Mouse (Mus musculus) kidney, postnatal 36 days (tissue): ENCODE measurements around the gene Slc29a4.

Experiments used
- DNase-seq, 2 experiments: peaks; one replicate each; pipeline ENCODE4 v3.0.0; 2021 to 2022; ENCODE audit warnings: mixed read lengths in 2 of 2

Slc29a4 gene

GRCm38 (mm10) chr5:142692248-142692647, at the start of gene Slc29a4:
Gene Slc29a4, plus strand, starts transcription at chr5:142692512.
- no peak for DNase-seq

- no peak for DNase-seq
Measured at GRCm38 (mm10) chr5:142648162-142648561, 44.1 kb upstream of the Slc29a4 start.

GRCm38 (mm10) chr5:142649460-142650050, 42.8 kb upstream of the Slc29a4 start:
- peak; percentile 47 to 48 for DNase-seq

GRCm38 (mm10) chr5:142650390-142650789, 41.9 kb upstream of the Slc29a4 start:
- DNase-seq, result no peak

GRCm38 (mm10) chr5:142650794-142651497, 41.4 kb upstream of the Slc29a4 start:
- DNase-seq, result no peak

GRCm38 (mm10) chr5:142652266-142652665, 40.0 kb upstream of the Slc29a4 start:
- DNase-seq, result peak; percentile 32 to 54

- DNase-seq, result no peak
Measured at GRCm38 (mm10) chr5:142660656-142661434, 31.5 kb upstream of the Slc29a4 start.

GRCm38 (mm10) chr5:142667921-142668320, 24.4 kb upstream of the Slc29a4 start:
- no peak for DNase-seq

GRCm38 (mm10) chr5:142668556-142669263, 23.6 kb upstream of the Slc29a4 start:
- DNase-seq, result no peak

- peak in 1 of 2 experiments; percentile 21 for DNase-seq
Measured at GRCm38 (mm10) chr5:142669726-142670125, 22.6 kb upstream of the Slc29a4 start.

GRCm38 (mm10) chr5:142673082-142673481, 19.2 kb upstream of the Slc29a4 start:
- DNase-seq, result peak in 1 of 2 experiments; percentile 25

- no peak for DNase-seq
Measured at GRCm38 (mm10) chr5:142678141-142678571, 14.2 kb upstream of the Slc29a4 start.

- DNase-seq, result no peak
Measured at GRCm38 (mm10) chr5:142679065-142679464, 13.2 kb upstream of the Slc29a4 start.

- no peak for DNase-seq
Measured at GRCm38 (mm10) chr5:142681911-142682310, 10.4 kb upstream of the Slc29a4 start.

- no peak for DNase-seq
Measured at GRCm38 (mm10) chr5:142682529-142682928, 9.8 kb upstream of the Slc29a4 start.

- DNase-seq, result no peak
Measured at GRCm38 (mm10) chr5:142688866-142689265, 3.4 kb upstream of the Slc29a4 start.

- no peak for DNase-seq
Measured at GRCm38 (mm10) chr5:142690343-142690742, 2.0 kb upstream of the Slc29a4 start.

GRCm38 (mm10) chr5:142692971-142693737, 842 bp downstream of the Slc29a4 start:
- no peak for DNase-seq

- no peak for DNase-seq
Measured at GRCm38 (mm10) chr5:142693738-142694430, 1.6 kb downstream of the Slc29a4 start.

GRCm38 (mm10) chr5:142694627-142695340, 2.5 kb downstream of the Slc29a4 start:
- peak; percentile 39 to 84 for DNase-seq

- DNase-seq, result no peak
Measured at GRCm38 (mm10) chr5:142696258-142696657, 3.9 kb downstream of the Slc29a4 start.
